Mouse (Mus musculus): ENCODE measurements at regions not wholly inside any gene's neighbourhood (a gene's known extent, or its start where the extent isn't known, plus 50 kb on each side); places are given as distances from the start of the nearest gene placed in this dataset.

- TF ChIP-seq POLR2A (IDR thresholded peaks at IDR 0.05; ENCODE audit: control insufficient read depth in 1 of 2, insufficient read depth in 1 of 2, low read depth in 1 of 2, low read length in 2 of 2, poor library complexity in 1 of 2) (no peak), MXI1 (IDR thresholded peaks at IDR 0.05; ENCODE audit: low read depth, low read length) (no peak), RAD21 (IDR thresholded peaks at IDR 0.05; ENCODE audit: low read depth, low read length) (no peak), BHLHE40 (IDR thresholded peaks at IDR 0.05; ENCODE audit: borderline replicate concordance, low read depth, low read length) (no peak), MAX (IDR thresholded peaks at IDR 0.05; ENCODE audit: low read length) (no peak), CTCF (IDR thresholded peaks at IDR 0.05 in 2 of 3, conservative IDR thresholded peaks at IDR 0.05 in 1 of 3; ENCODE audit: control insufficient read depth in 1 of 3, insufficient read depth in 1 of 3, low read depth in 2 of 3, low read length in 3 of 3, poor library complexity in 1 of 3, severe bottlenecking in 1 of 3) (no peak), ZNF384 (IDR thresholded peaks at IDR 0.05; ENCODE audit: low read depth, low read length) (no peak), GATA1 (IDR thresholded peaks at IDR 0.05; ENCODE audit: low read depth, low read length) (no peak), EP300 (IDR thresholded peaks at IDR 0.05; ENCODE audit: low read depth in 1 of 2, low read length in 2 of 2) (no peak), POLR2AphosphoS2 (IDR thresholded peaks at IDR 0.05; ENCODE audit: low read length) (no peak), MYC (IDR thresholded peaks at IDR 0.05; ENCODE audit: low read depth, low read length) (no peak), ETS1 (IDR thresholded peaks at IDR 0.05; ENCODE audit: low read depth, low read length) (no peak)
Observed at GRCm38 (mm10) chr2:106436136-106436535, 256.9 kb upstream of the Mpped2 start.
